In the genomic region with DNA sequence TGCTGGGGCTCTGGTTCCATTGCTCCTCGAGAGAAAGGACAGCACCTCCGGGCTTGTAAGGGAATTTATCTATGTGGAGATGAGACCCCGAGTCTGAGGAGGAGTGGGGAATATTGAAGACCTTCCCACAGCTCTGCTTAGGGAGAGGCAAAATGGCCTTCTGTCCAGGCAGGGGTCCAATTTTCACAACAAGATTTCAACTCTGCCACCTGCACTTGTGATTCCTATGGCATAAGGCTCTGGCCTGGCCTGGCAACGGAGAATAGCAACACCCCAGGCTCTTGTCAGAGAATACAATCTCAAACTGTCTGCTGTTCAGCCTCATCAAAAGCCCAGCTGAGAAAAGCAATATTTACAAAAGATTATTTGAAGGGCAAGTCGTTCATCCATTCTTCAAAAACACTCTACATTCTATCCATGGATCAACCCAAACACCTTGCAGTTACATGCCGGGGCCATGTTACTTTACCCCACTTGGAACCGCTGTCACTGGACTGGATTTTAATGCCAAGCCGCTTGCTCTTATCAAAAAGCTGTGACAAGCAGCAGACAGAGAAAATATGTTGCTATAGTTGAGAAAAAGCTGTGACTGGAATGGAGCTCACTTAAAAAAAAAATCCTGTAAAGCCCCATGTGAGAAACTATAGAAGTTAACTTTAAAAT, we compare ENCODE assay signal across 13 mouse cellular contexts.
"Had no signal": no experiment of that assay in that cellular context is flagged by ENCODE, and none has a peak within 500 bp of the region (broad histone marks: within the 10 kb centered on the region; RNA-seq: fewer than 3 reads in every experiment).

No protein-coding gene starts in this region.

- ATAC-seq: liver, postnatal 0 days; midbrain, embryonic 16.5 days had no signal

- H3K9ac ChIP-seq: kidney, embryonic 15.5 days; limb, embryonic 15.5 days; liver, embryonic 13.5 days; liver, postnatal 0 days; lung, embryonic 15.5 days; midbrain, embryonic 12.5 days had no signal

- H3K4me1 ChIP-seq: kidney, embryonic 15.5 days; limb, embryonic 15.5 days; liver, embryonic 13.5 days; lung, embryonic 15.5 days; midbrain, embryonic 12.5 days had no signal

- H3K27ac ChIP-seq: kidney, embryonic 15.5 days; limb, embryonic 15.5 days; liver, embryonic 13.5 days; lung, embryonic 15.5 days; macrophage; midbrain, embryonic 12.5 days; stomach, postnatal 0 days had no signal

- DNase-seq: kidney, postnatal 14 days; liver, embryonic 13.5 days; liver, postnatal 0 days; lung, postnatal 14 days; right cerebral cortex, adult 18-20 months; thymus, postnatal 4 days had no signal

- H3K4me2 ChIP-seq: kidney, embryonic 15.5 days; limb, embryonic 15.5 days; liver, embryonic 13.5 days; lung, embryonic 15.5 days; midbrain, embryonic 12.5 days had no signal

- H3K27me3 ChIP-seq: kidney, embryonic 15.5 days; limb, embryonic 15.5 days; liver, embryonic 13.5 days; lung, embryonic 15.5 days; midbrain, embryonic 12.5 days had no signal

- H3K4me3 ChIP-seq: kidney, embryonic 15.5 days; limb, embryonic 15.5 days; liver, embryonic 13.5 days; lung, embryonic 15.5 days; midbrain, embryonic 12.5 days had no signal

- H3K9me3 ChIP-seq: liver, embryonic 13.5 days; lung, embryonic 15.5 days had no signal

- H3K36me3 ChIP-seq: kidney, embryonic 15.5 days; liver, embryonic 13.5 days; lung, embryonic 15.5 days; midbrain, embryonic 12.5 days had no signal
